Mouse (Mus musculus): Measurements from ENCODE around the gene Hoxd9. TPM values are rescaled to one million over a fixed set of nuclear protein-coding genes. Genes with fewer than 3 reads are reported as not detected.

The Hoxd9 gene
- polyA plus RNA-seq, 1 experiment from 2014 or later: 0.34 TPM

GRCm38 (mm10) chr2:74747661-74748141, 50.2 kb downstream of the Hoxd9 start:
- Histone ChIP-seq H3K27ac (replicated peaks) (no peak overlapping the region), H3K27me3 (ENCODE audit: control insufficient read depth, insufficient read depth, low read length) (peaks cover 54% of the 10 kb centered on the region), H3K9ac (ENCODE audit: low read length) (no peak overlapping the region), H3K4me1 (replicated peaks; ENCODE audit: control insufficient read depth, insufficient read depth) (no peaks in the 10 kb centered on the region; the same call in 1 of the 2 replicates), H3K4me3 (ENCODE audit: low read depth, low read length) (no peak overlapping the region), H3K9me3 (ENCODE audit: control insufficient read depth, low read length) (no peaks in the 10 kb centered on the region), H3K36me3 (ENCODE audit: control insufficient read depth, insufficient read depth, low read length) (no peaks in the 10 kb centered on the region), H3K4me2 (replicated peaks; ENCODE audit: low read depth) (no peak overlapping the region)
- DNase-seq (ENCODE audit: low spot score): no peak
- TF ChIP-seq EP300 (optimal IDR thresholded peaks at IDR 0.05) (no peak), CTCF (IDR thresholded peaks at IDR 0.05; ENCODE audit: low read depth) (no peak)
- no peak for ATAC-seq (ENCODE audit: low FRiP score, low TSS enrichment)
- 18% methylated on average over 11 of the region's 11 CpGs for WGBS

- WGBS: 22% methylated on average over 9 of the region's 9 CpGs
Measured at GRCm38 (mm10) chr2:74748436-74748995, 51.0 kb downstream of the Hoxd9 start.

GRCm38 (mm10) chr2:74749337-74750121, 52.0 kb downstream of the Hoxd9 start:
- no peaks in the 10 kb centered on the region for H3K9me3 ChIP-seq (ENCODE audit: control insufficient read depth, low read length)
- H3K27me3 ChIP-seq (ENCODE audit: control insufficient read depth, insufficient read depth, low read length): peaks cover 54% of the 10 kb centered on the region
- DNase-seq (ENCODE audit: low spot score): no peak
- H3K4me3 ChIP-seq (ENCODE audit: low read depth, low read length): peak overlapping the region; percentile 20
- H3K9ac ChIP-seq (ENCODE audit: low read length): no peak overlapping the region
- H3K27ac ChIP-seq (replicated peaks): no peak overlapping the region
- H3K4me2 ChIP-seq (replicated peaks; ENCODE audit: low read depth): peak overlapping the region; percentile 39
- no peak for TF ChIP-seq EP300 (optimal IDR thresholded peaks at IDR 0.05)
- TF ChIP-seq CTCF (IDR thresholded peaks at IDR 0.05; ENCODE audit: low read depth): no peak
- whole genome bisulfite sequencing: 2% methylated on average over 47 of the region's 47 CpGs
- no peaks in the 10 kb centered on the region; the same call in 1 of the 2 replicates for H3K4me1 ChIP-seq (replicated peaks; ENCODE audit: control insufficient read depth, insufficient read depth)
- no peaks in the 10 kb centered on the region for H3K36me3 ChIP-seq (ENCODE audit: control insufficient read depth, insufficient read depth, low read length)
- 0 out of 2 replicates have a peak, but pooled peaks have one; percentile 23 for ATAC-seq (ENCODE audit: low FRiP score, low TSS enrichment)

More at GRCm38 (mm10) chr2:74748436-74748995, 51.0 kb downstream of the Hoxd9 start:
- DNase-seq (ENCODE audit: low spot score): no peak
- Histone ChIP-seq H3K4me3 (ENCODE audit: low read depth, low read length) (no peak overlapping the region), H3K4me2 (replicated peaks; ENCODE audit: low read depth) (no peak overlapping the region), H3K9ac (ENCODE audit: low read length) (no peak overlapping the region), H3K27me3 (ENCODE audit: control insufficient read depth, insufficient read depth, low read length) (peaks cover 58% of the 10 kb centered on the region), H3K27ac (replicated peaks) (no peak overlapping the region), H3K9me3 (ENCODE audit: control insufficient read depth, low read length) (no peaks in the 10 kb centered on the region), H3K4me1 (replicated peaks; ENCODE audit: control insufficient read depth, insufficient read depth) (no peaks in the 10 kb centered on the region; the same call in 1 of the 2 replicates), H3K36me3 (ENCODE audit: control insufficient read depth, insufficient read depth, low read length) (no peaks in the 10 kb centered on the region)
- ATAC-seq (ENCODE audit: low FRiP score, low TSS enrichment): no peak
- no peak for TF ChIP-seq CTCF (IDR thresholded peaks at IDR 0.05; ENCODE audit: low read depth)
- no peak for TF ChIP-seq EP300 (optimal IDR thresholded peaks at IDR 0.05)

MicroRNA genes within 50 kb of the gene (microRNA counts, 519-probe panel; counts per million panel counts)
- microRNA mmu-miR-10b: 4,441 counts per million, percentile 42 among the panel's probes with 10 or more counts

Small RNAs within 50 kb of the gene (microRNA-seq; reads per million reads assigned to microRNA genes)
- not detected for gene Gm44463
- gene Mir10b: 4,490 reads per million, percentile 89 among the genes with 10 or more reads in this experiment

Other genes starting within 250 kb of the Hoxd9 start
- gene Lnpk, start 118.3 kb upstream of the Hoxd9 start, polyA plus RNA-seq (2015; fragmentation: Nextera tagmentation; extraction: Ambion mirVana): 10.4 and 12.0 TPM in 2 replicates
- gene Evx2, start 38.2 kb upstream of the Hoxd9 start, polyA plus RNA-seq (2015; fragmentation: Nextera tagmentation; extraction: Ambion mirVana): not detected in 2 replicates
- not detected in 2 replicates for gene Hoxd13, start 29.4 kb upstream of the Hoxd9 start, polyA plus RNA-seq (2015; fragmentation: Nextera tagmentation; extraction: Ambion mirVana)
- not detected in 2 replicates for gene Hoxd12, start 22.7 kb upstream of the Hoxd9 start, polyA plus RNA-seq (2015; fragmentation: Nextera tagmentation; extraction: Ambion mirVana)
- gene Hoxd11, start 18.2 kb upstream of the Hoxd9 start, polyA plus RNA-seq (2015; fragmentation: Nextera tagmentation; extraction: Ambion mirVana): not detected in 2 replicates
- 0.10 TPM in 1 of 2 replicates, not detected in the other for gene Hoxd10, start 5.8 kb upstream of the Hoxd9 start, polyA plus RNA-seq (2015; fragmentation: Nextera tagmentation; extraction: Ambion mirVana)
- 1.3 TPM in 2 replicates for gene Hoxd8, start 6.9 kb downstream of the Hoxd9 start, polyA plus RNA-seq (2015; fragmentation: Nextera tagmentation; extraction: Ambion mirVana)
- gene Hoxd3, start 14.2 kb downstream of the Hoxd9 start, polyA plus RNA-seq (2015; fragmentation: Nextera tagmentation; extraction: Ambion mirVana): 1.3 and 1.5 TPM in 2 replicates
- 0.08 and 0.19 TPM in 2 replicates for gene Hoxd4, start 14.2 kb downstream of the Hoxd9 start, polyA plus RNA-seq (2015; fragmentation: Nextera tagmentation; extraction: Ambion mirVana)
- not detected in 2 replicates for gene Gm28230, start 29.0 kb downstream of the Hoxd9 start, polyA plus RNA-seq (2015; fragmentation: Nextera tagmentation; extraction: Ambion mirVana)
- gene Hoxd1, start 65.3 kb downstream of the Hoxd9 start, polyA plus RNA-seq (2015; fragmentation: Nextera tagmentation; extraction: Ambion mirVana): not detected in 2 replicates
- 76.7 and 81.1 TPM in 2 replicates for gene Mtx2, start 128.1 kb downstream of the Hoxd9 start, polyA plus RNA-seq (2015; fragmentation: Nextera tagmentation; extraction: Ambion mirVana)